Mouse (Mus musculus) T-helper 17 cell (primary cell): Measurements from ENCODE around the gene 1700067K01Rik.
"Not testable (repeated sequence)": the region's sequence is repeated elsewhere in the genome, so short reads cannot be mapped to it uniquely, and the experiment has no call there.

Experiments
- in situ Hi-C, 2 experiments: fragments of 300-600 bp; cut with MboI, MseI; formaldehyde crosslinking; loops; 1 replicate in 1 of 2; 2 replicates in 1 of 2; pipeline ENCODE4 v1.15.1; 2025; ENCODE audit warnings: high pct_unique_total_duplicates in 2 of 2

The 1700067K01Rik gene

GRCm38 (mm10) chr8:83982449-83982848 lies 18.9 kb upstream of the 1700067K01Rik start:
- in situ Hi-C loops, result no loop called here

- in situ Hi-C loops, result not testable (repeated sequence)
Measured at GRCm38 (mm10) chr8:83983222-83983621, 18.1 kb upstream of the 1700067K01Rik start.

- in situ Hi-C loops, result no loop called here
Measured at GRCm38 (mm10) chr8:83989243-83989642, 12.1 kb upstream of the 1700067K01Rik start.

GRCm38 (mm10) chr8:83990170-83990569 lies 11.1 kb upstream of the 1700067K01Rik start:
- in situ Hi-C loops, result no loop called here

GRCm38 (mm10) chr8:83992488-83992887 lies 8.8 kb upstream of the 1700067K01Rik start:
- in situ Hi-C loops, result no loop called here

- in situ Hi-C loops, result no loop called here
Measured at GRCm38 (mm10) chr8:83994030-83994429, 7.3 kb upstream of the 1700067K01Rik start.

GRCm38 (mm10) chr8:83995973-83996372 lies 5.3 kb upstream of the 1700067K01Rik start:
- in situ Hi-C loops, result no loop called here

GRCm38 (mm10) chr8:83996567-83997505 lies 4.5 kb upstream of the 1700067K01Rik start:
- in situ Hi-C loops, result no loop called here

GRCm38 (mm10) chr8:83997511-83998141 lies 3.7 kb upstream of the 1700067K01Rik start, which contains the start of gene Samd1:
TSS of gene Samd1 (plus strand) at chr8:83997672.
- in situ Hi-C loops, result no loop called here

- in situ Hi-C loops, result no loop called here
Measured at GRCm38 (mm10) chr8:83998231-83999056, 2.9 kb upstream of the 1700067K01Rik start.

GRCm38 (mm10) chr8:83999057-83999705 lies 2.1 kb upstream of the 1700067K01Rik start:
- in situ Hi-C loops, result no loop called here

- in situ Hi-C loops, result loop anchor here in 1 of 2 experiments (5.0 kb wide), 1 partner anchor 103 kb away; no protein-coding TSS in a partner anchor
Measured at GRCm38 (mm10) chr8:83999825-84000224, 1.5 kb upstream of the 1700067K01Rik start.

GRCm38 (mm10) chr8:84002957-84003611 lies 1.8 kb downstream of the 1700067K01Rik start:
- in situ Hi-C loops, result loop anchor here in 1 of 2 experiments (5.0 kb wide), 1 partner anchor 106 kb away; no protein-coding TSS in a partner anchor

- in situ Hi-C loops, result loop anchor here in 1 of 2 experiments (5.0 kb wide), 1 partner anchor 106 kb away; no protein-coding TSS in a partner anchor
Measured at GRCm38 (mm10) chr8:84003612-84004246, 2.4 kb downstream of the 1700067K01Rik start.

GRCm38 (mm10) chr8:84004533-84005201 lies 3.4 kb downstream of the 1700067K01Rik start:
- in situ Hi-C loops, result loop anchor here in 1 of 2 experiments (5.0 kb wide), 1 partner anchor 107 kb away; no protein-coding TSS in a partner anchor

- in situ Hi-C loops, result not testable (repeated sequence)
Measured at GRCm38 (mm10) chr8:84005502-84005901, 4.2 kb downstream of the 1700067K01Rik start.

GRCm38 (mm10) chr8:84008362-84008761 lies 7.1 kb downstream of the 1700067K01Rik start:
- in situ Hi-C loops, result no loop called here

GRCm38 (mm10) chr8:84009876-84010275 lies 8.6 kb downstream of the 1700067K01Rik start:
- in situ Hi-C loops, result loop anchor here in 1 of 2 experiments (10.0 kb wide), 1 partner anchor 335 kb away; no protein-coding TSS in a partner anchor
